Mouse (Mus musculus): ENCODE measurements around the gene Npl.

GRCm38 (mm10) chr1:153453146-153453642 is 96.7 kb downstream of the Npl start:
- TF ChIP-seq POLR2A (IDR thresholded peaks at IDR 0.05; ENCODE audit: insufficient read depth, low read depth, low read length) (no peak), CTCF (IDR thresholded peaks at IDR 0.05; ENCODE audit: insufficient read depth, low read depth, low read length) (no peak)
